Mouse (Mus musculus): ENCODE results near the gene F11.

Gene F11

GRCm38 (mm10) chr8:45261920-45262319, at the start of gene F11:
Gene F11 (minus strand): TSS chr8:45262031.
- no peak for DNase-seq (ENCODE audit: low spot score in 2 of 2)

GRCm38 (mm10) chr8:45310967-45311366, 49.1 kb upstream of the F11 start:
- no peak for DNase-seq (ENCODE audit: low spot score in 2 of 2)

GRCm38 (mm10) chr8:45308366-45308765, 46.5 kb upstream of the F11 start, which contains the start of gene Gm45753:
Gene Gm45753 (minus strand): TSS chr8:45308466.
- no peak for DNase-seq (ENCODE audit: low spot score in 2 of 2)

- DNase-seq (ENCODE audit: low spot score in 2 of 2) = no peak
Observed at GRCm38 (mm10) chr8:45305479-45305878, 43.6 kb upstream of the F11 start.

- DNase-seq (ENCODE audit: low spot score in 2 of 2) = no peak
Observed at GRCm38 (mm10) chr8:45304354-45304753, 42.5 kb upstream of the F11 start.

GRCm38 (mm10) chr8:45302390-45302789, 40.6 kb upstream of the F11 start:
- no peak for DNase-seq (ENCODE audit: low spot score in 2 of 2)

GRCm38 (mm10) chr8:45295276-45295675, 33.4 kb upstream of the F11 start:
- DNase-seq (ENCODE audit: low spot score in 2 of 2) = no peak

GRCm38 (mm10) chr8:45294687-45295086, 32.9 kb upstream of the F11 start, which contains the start of gene Klkb1:
Gene Klkb1 (minus strand): TSS chr8:45294859.
- no peak for DNase-seq (ENCODE audit: low spot score in 2 of 2)

- peak in 1 of 2 experiments; percentile 3 for DNase-seq (ENCODE audit: low spot score in 2 of 2)
Observed at GRCm38 (mm10) chr8:45291790-45292189, 30.0 kb upstream of the F11 start.

GRCm38 (mm10) chr8:45281630-45282029, 19.8 kb upstream of the F11 start:
- DNase-seq (ENCODE audit: low spot score in 2 of 2) = no peak

- DNase-seq (ENCODE audit: low spot score in 2 of 2) = no peak
Observed at GRCm38 (mm10) chr8:45277453-45277852, 15.6 kb upstream of the F11 start.

- no peak for DNase-seq (ENCODE audit: low spot score in 2 of 2)
Observed at GRCm38 (mm10) chr8:45274317-45274716, 12.5 kb upstream of the F11 start.

- DNase-seq (ENCODE audit: low spot score in 2 of 2) = no peak
Observed at GRCm38 (mm10) chr8:45269056-45269455, 7.2 kb upstream of the F11 start.

GRCm38 (mm10) chr8:45268485-45268884, 6.7 kb upstream of the F11 start:
- no peak for DNase-seq (ENCODE audit: low spot score in 2 of 2)

- DNase-seq (ENCODE audit: low spot score in 2 of 2) = no peak
Observed at GRCm38 (mm10) chr8:45267611-45268391, 6.0 kb upstream of the F11 start.

- no peak for DNase-seq (ENCODE audit: low spot score in 2 of 2)
Observed at GRCm38 (mm10) chr8:45266993-45267392, 5.2 kb upstream of the F11 start.

GRCm38 (mm10) chr8:45264918-45265317, 3.1 kb upstream of the F11 start:
- no peak for DNase-seq (ENCODE audit: low spot score in 2 of 2)

- no peak for DNase-seq (ENCODE audit: low spot score in 2 of 2)
Observed at GRCm38 (mm10) chr8:45262851-45263250, 1.0 kb upstream of the F11 start.

- no peak for DNase-seq (ENCODE audit: low spot score in 2 of 2)
Observed at GRCm38 (mm10) chr8:45258421-45258820, 3.4 kb downstream of the F11 start.

- no peak for DNase-seq (ENCODE audit: low spot score in 2 of 2)
Observed at GRCm38 (mm10) chr8:45255040-45255439, 6.8 kb downstream of the F11 start.

- DNase-seq (ENCODE audit: low spot score in 2 of 2) = no peak
Observed at GRCm38 (mm10) chr8:45254194-45254842, 7.5 kb downstream of the F11 start.

GRCm38 (mm10) chr8:45253586-45253985, 8.2 kb downstream of the F11 start:
- DNase-seq (ENCODE audit: low spot score in 2 of 2) = no peak

- no peak for DNase-seq (ENCODE audit: low spot score in 2 of 2)
Observed at GRCm38 (mm10) chr8:45253111-45253510, 8.7 kb downstream of the F11 start.

Measured in right cerebral cortex, postnatal 36 days (tissue).